Mouse (Mus musculus) forebrain, embryonic 10.5 days (tissue): ENCODE measurements at regions not wholly inside any gene's neighbourhood (a gene's known extent, or its start where the extent isn't known, plus 50 kb on each side); places are given as distances from the start of the nearest gene placed in this dataset.

Source experiments
- DNase-seq: peaks from one replicate; pipeline ENCODE4 v3.0.0-alpha.2; 2017; ENCODE audit warnings: low spot score; ENCODE audit errors: extremely low spot score
- H3K27ac ChIP-seq: fragments of 300-500 bp; sonication (generic); 2 replicates; pipeline ENCODE4 v1.5.1; 2016; ENCODE audit warnings: mild to moderate bottlenecking
- H3K27me3 ChIP-seq: fragments of 300-500 bp; sonication (generic); 2 replicates; pipeline ENCODE4 v1.6.1; 2016; ENCODE audit warnings: mild to moderate bottlenecking; ENCODE audit not compliant: poor library complexity, severe bottlenecking
- H3K36me3 ChIP-seq: fragments of 300-500 bp; sonication (generic); replicated peaks from 2 replicates; pipeline ENCODE4 v1.6.1; 2016; ENCODE audit warnings: mild to moderate bottlenecking, moderate library complexity
- H3K4me1 ChIP-seq: fragments of 300-500 bp; sonication (generic); 2 replicates; pipeline ENCODE4 v1.6.1; 2016
- H3K4me3 ChIP-seq: fragments of 300-500 bp; sonication (generic); 2 replicates; pipeline ENCODE4 v1.5.1; 2016; ENCODE audit warnings: mild to moderate bottlenecking, moderate library complexity
- H3K9me3 ChIP-seq: fragments of 300-500 bp; sonication (generic); 2 replicates; pipeline ENCODE4 v1.6.1; 2016; ENCODE audit warnings: mild to moderate bottlenecking, moderate library complexity
- WGBS: fragments of 180-500 bp; shearing (Covaris S2); methylation state at CpG from one replicate; pipeline ENCODE4 v1.1.7; 2016; 5-methylcytosine and 5-hydroxymethylcytosine counted together

DNA sequence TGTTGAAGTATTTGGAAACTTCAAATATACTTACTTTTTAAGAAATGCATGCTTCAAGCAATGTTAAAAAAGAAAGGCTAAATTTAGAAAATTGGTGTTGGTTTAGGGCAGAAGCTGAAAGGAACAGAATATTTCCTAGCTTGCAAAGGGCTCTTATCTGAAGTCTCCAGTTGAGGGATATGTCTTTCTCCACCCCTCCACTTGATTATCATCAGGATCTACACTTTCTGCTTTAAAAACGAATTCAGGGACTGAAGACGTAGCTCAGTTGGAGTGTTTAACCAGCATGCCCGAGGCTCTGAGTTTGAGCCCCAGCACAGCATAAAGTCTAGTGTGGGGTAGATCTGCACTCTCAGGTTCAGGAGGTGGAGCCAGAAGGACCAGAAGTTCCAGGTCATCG, 144.9 kb upstream of the Syt6 start:
- no peaks in the 10 kb centered on the region for H3K36me3 ChIP-seq
- no peaks in the 10 kb centered on the region for H3K27me3 ChIP-seq
- 83% methylated on average over 4 of the region's 4 CpGs for WGBS
- no peaks in the 10 kb centered on the region for H3K9me3 ChIP-seq
- no peak for DNase-seq
- H3K4me1 ChIP-seq, result no peaks in the 10 kb centered on the region
- no peak overlapping the region for H3K4me3 ChIP-seq
- no peak overlapping the region for H3K27ac ChIP-seq

DNA sequence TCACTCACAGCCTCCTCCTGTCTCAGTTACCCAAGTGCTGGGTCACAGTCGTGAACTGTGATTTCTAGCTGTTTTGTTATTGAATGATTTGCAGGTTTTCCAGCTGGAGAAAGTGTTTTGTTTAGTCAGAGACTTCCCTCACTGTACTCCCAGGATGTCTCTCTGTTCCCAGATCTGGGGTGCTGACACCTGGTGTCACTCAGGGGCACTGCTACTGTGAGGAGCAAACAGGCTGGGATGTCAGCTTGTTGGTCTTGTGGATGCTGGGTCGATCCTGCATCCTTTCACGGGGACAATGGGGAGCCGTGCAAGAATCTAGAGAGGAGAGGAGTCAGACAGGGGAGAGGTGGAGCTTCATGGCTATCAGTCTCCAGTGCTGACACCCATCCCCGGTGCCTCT, 142.8 kb upstream of the Syt6 start:
- DNase-seq, result no peak
- WGBS, result 47% methylated on average over 5 of the region's 5 CpGs
- Histone ChIP-seq H3K9me3 (no peaks in the 10 kb centered on the region), H3K27ac (no peak overlapping the region), H3K4me1 (no peaks in the 10 kb centered on the region), H3K27me3 (no peaks in the 10 kb centered on the region), H3K36me3 (no peaks in the 10 kb centered on the region), H3K4me3 (no peak overlapping the region)

DNA sequence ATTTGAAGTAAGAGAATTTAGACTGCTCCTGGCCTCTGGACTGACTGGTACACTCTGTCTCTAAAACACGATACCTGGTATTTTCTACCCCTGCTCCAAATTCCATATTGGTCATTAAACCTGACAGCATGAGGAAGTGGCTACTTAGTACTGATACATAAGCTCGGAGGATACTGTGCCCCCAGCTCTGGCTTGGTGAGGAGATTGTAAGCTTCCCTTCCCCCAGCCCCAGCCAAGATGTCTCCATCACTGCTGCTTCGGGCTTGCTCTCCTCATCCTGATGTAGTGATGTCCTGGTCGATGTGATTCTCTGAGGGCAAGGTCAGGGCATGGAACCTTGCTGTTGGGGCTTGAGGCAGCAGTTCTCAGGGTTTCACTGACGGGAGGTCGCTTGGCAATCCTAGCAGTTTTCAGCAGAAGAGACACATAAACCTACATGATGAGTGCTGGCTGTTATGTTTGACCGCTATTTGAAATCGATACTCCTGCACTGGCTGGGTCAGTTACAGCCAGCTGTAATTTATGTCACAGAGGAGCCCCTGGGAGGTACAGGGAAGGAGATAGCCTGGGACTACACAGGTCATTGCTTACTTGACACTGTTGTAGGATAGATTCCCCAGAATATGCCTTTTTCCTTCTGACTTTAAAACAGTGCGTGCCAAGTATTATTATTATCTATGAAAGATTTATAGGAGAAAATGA, 138.0 kb upstream of the Syt6 start:
- WGBS, result 83% methylated on average over 9 of the region's 9 CpGs
- no peak for DNase-seq
- H3K36me3 ChIP-seq, result no peaks in the 10 kb centered on the region
- H3K27me3 ChIP-seq, result no peaks in the 10 kb centered on the region
- H3K4me1 ChIP-seq, result no peaks in the 10 kb centered on the region
- no peaks in the 10 kb centered on the region for H3K9me3 ChIP-seq
- H3K27ac ChIP-seq, result no peak overlapping the region
- H3K4me3 ChIP-seq, result no peak overlapping the region

DNA sequence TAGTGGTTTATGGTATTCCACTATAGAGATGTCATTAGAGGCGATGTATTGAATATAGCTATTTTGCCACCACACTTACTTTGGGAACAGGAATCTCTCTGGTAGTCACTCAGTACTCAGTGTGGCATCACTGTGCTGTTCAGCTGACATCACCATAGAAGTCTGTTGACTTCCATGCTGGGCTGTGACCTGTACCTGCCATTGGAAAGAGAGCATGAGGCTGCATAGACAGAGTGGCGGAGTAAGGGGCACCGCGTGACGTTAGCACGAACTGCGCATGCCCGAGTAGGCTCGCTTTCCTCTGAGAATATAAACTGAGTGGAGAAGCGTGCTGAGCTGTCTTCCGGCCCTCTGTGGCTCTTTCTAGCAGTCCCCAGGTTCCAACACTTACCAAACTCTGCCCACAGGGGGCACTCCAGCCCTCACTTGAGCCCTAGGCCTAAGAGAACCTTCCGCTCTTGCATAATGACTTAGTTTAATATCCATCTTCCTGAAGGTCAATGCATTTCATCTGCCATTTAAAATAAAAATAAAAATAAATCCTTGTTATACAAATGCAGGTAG, 136.2 kb upstream of the Syt6 start:
- Histone ChIP-seq H3K27me3 (no peaks in the 10 kb centered on the region), H3K27ac (no peak overlapping the region), H3K36me3 (no peaks in the 10 kb centered on the region), H3K4me1 (peaks cover 6% of the 10 kb centered on the region; the same call in 1 of the 2 replicates), H3K9me3 (no peaks in the 10 kb centered on the region), H3K4me3 (no peak overlapping the region)
- WGBS, result 50% methylated on average over 12 of the region's 12 CpGs
- DNase-seq, result peak; percentile 50

DNA sequence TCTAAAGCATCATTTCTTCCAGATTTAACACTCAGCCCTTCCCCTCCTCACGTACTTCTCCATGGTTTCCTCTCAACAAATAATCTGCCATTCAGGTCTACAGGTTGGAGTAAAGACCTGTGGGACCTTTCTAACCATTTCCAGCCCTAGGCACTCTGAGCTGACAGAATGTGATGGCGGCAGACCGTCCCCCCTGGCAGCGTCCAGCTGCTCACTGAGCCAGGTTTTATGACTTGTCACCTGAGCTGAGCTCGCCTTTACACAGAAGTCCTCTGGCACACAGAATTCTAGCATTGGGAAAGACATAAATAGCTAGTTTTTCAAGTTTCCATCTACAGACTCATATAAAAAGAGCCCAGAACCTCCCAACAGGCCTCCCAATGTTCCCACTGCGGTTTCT, 131.8 kb upstream of the Syt6 start:
- Histone ChIP-seq H3K4me3 (no peak overlapping the region), H3K4me1 (peaks cover 6% of the 10 kb centered on the region; the same call in 1 of the 2 replicates), H3K36me3 (no peaks in the 10 kb centered on the region), H3K27ac (no peak overlapping the region), H3K27me3 (no peaks in the 10 kb centered on the region), H3K9me3 (no peaks in the 10 kb centered on the region)
- DNase-seq, result no peak
- WGBS, result 82% methylated on average over 6 of the region's 6 CpGs

DNA sequence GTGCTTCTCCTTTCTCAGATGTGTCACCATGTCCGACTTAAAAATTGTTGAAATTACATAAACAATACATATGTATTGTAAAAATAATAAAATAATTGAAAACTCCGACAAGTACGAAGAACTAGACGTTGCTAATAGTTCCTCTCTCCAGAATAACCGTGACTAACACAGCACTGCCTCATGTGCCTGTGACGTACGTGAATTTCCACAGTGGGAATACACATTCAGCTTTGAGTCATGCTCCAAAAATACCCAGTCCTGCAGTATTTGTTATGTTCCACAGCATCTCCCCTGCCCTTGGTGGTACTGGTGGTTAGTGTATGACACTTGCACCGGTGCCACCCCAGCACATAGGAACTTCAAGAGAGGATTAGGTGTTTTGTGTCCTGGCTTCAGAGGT, 129.2 kb upstream of the Syt6 start:
- Histone ChIP-seq H3K36me3 (no peaks in the 10 kb centered on the region), H3K9me3 (no peaks in the 10 kb centered on the region), H3K4me1 (peaks cover 6% of the 10 kb centered on the region; the same call in 1 of the 2 replicates), H3K4me3 (no peak overlapping the region), H3K27ac (no peak overlapping the region), H3K27me3 (no peaks in the 10 kb centered on the region)
- 94% methylated on average over 8 of the region's 8 CpGs for WGBS
- no peak for DNase-seq

DNA sequence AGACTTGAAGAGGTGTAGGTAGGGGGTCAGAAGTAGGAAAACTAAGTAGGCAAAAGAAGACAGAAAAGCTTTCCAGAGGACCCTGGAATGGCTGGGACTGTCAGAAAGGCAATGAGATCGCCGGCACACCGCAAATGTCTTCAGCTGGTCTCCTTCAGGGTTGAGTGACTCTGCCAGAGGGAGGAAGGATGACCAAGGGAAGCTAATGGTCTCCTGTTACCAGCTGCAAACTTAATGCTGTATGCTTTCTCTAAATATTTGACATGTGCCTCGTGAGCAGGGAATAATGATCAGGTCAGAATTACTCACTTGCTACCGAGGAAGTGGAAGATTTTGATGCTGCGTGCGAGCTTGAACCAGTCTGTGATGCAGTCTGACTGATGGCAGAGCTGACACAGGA, 125.2 kb upstream of the Syt6 start:
- H3K27ac ChIP-seq, result no peak overlapping the region
- no peaks in the 10 kb centered on the region for H3K36me3 ChIP-seq
- H3K9me3 ChIP-seq, result no peaks in the 10 kb centered on the region
- no peaks in the 10 kb centered on the region for H3K27me3 ChIP-seq
- WGBS, result 72% methylated on average over 7 of the region's 7 CpGs
- no peak overlapping the region for H3K4me3 ChIP-seq
- DNase-seq, result no peak
- no peaks in the 10 kb centered on the region for H3K4me1 ChIP-seq

DNA sequence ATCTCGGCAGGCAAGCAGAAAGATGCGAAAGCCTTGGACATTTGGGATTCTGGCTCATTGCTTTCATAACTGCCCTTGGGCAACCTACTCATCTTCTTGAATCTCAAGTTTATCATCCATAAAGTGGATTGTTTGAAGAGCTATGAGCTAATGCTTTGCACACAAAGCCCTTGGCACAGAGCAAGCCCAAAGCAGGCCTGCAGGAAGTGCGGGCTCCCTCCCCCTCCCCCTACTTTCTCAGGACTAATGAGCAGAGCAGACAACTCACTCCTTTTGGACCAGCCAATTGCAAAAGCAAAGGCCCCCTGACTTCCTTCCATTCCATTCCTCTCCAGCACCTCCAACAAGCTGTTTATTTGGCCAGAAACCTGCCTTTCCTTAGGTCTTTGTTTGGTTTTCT, 123.1 kb upstream of the Syt6 start:
- no peaks in the 10 kb centered on the region for H3K4me1 ChIP-seq
- no peaks in the 10 kb centered on the region for H3K9me3 ChIP-seq
- 88% methylated on average over 3 of the region's 3 CpGs for WGBS
- H3K27me3 ChIP-seq, result no peaks in the 10 kb centered on the region
- H3K36me3 ChIP-seq, result no peaks in the 10 kb centered on the region
- DNase-seq, result no peak
- no peak overlapping the region for H3K4me3 ChIP-seq
- H3K27ac ChIP-seq, result no peak overlapping the region

DNA sequence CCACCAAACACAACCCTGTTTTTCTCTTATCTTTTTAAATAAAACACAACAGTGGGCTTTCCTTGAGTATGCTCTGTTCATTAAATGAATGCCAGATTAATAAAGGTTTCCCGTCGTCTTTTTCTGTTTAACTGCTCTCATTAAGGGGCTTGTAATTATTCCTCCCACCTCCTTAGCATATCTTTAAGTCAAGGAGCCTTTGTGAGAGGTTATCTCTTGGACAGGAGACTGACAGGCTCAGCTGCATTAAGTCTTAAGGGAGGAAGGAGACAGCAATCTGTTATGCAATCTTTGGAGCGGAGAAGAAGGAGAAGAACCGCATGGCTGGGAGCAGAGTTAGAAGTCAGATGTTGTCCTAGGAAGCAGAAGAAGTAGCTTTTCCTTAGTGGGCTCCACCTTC, 111.3 kb upstream of the Syt6 start:
- Histone ChIP-seq H3K9me3 (no peaks in the 10 kb centered on the region), H3K4me1 (peaks cover 34% of the 10 kb centered on the region), H3K27ac (no peak overlapping the region), H3K4me3 (no peak overlapping the region), H3K27me3 (no peaks in the 10 kb centered on the region), H3K36me3 (no peaks in the 10 kb centered on the region)
- DNase-seq, result no peak
- 62% methylated on average over 4 of the region's 4 CpGs for WGBS

DNA sequence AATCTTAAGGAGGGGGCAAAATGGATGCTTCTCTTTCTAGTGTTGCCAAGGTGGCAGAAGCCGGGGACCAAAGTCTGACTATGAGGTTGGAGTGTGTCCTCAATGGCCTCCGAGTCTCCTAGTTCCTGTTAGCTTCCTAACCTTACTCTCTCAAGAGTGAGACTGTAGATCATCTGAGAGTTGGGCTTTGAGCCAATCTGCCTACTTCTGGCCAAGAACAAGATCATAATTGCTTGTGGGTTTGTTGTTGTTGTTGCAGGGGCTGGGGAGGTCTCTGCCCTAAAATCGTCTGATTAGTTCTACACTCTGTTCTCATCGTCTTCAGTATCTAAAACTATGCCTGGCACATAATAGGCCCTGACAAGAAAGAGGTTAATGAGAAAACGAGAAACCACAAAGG, 110.8 kb upstream of the Syt6 start:
- Histone ChIP-seq H3K27ac (no peak overlapping the region), H3K36me3 (no peaks in the 10 kb centered on the region), H3K9me3 (no peaks in the 10 kb centered on the region), H3K4me1 (peaks cover 34% of the 10 kb centered on the region), H3K27me3 (no peaks in the 10 kb centered on the region), H3K4me3 (no peak overlapping the region)
- no peak for DNase-seq
- 68% methylated on average over 5 of the region's 5 CpGs for WGBS

DNA sequence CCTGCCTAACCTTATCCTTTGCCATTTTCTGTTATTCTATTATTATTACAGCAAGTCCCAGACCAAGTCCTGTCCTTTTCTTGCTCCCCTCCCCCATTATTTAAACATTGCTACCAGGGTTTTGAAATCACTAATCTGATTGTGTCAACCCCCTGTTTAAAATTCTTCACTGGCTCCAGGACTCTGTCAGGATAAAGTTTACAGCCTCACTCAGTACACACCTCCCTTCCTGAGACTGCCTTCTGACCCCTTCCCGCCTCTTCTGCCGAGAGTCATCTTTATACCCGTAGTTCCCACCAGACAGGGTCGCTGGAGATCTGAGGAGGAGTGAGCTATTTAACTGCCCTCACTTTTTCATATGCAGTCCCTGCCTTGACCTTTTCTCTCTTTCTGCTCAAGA, 110.3 kb upstream of the Syt6 start:
- no peak for DNase-seq
- Histone ChIP-seq H3K4me3 (no peak overlapping the region), H3K4me1 (peaks cover 34% of the 10 kb centered on the region), H3K27me3 (no peaks in the 10 kb centered on the region), H3K27ac (no peak overlapping the region), H3K36me3 (no peaks in the 10 kb centered on the region), H3K9me3 (no peaks in the 10 kb centered on the region)
- 49% methylated on average over 4 of the region's 4 CpGs for WGBS

DNA sequence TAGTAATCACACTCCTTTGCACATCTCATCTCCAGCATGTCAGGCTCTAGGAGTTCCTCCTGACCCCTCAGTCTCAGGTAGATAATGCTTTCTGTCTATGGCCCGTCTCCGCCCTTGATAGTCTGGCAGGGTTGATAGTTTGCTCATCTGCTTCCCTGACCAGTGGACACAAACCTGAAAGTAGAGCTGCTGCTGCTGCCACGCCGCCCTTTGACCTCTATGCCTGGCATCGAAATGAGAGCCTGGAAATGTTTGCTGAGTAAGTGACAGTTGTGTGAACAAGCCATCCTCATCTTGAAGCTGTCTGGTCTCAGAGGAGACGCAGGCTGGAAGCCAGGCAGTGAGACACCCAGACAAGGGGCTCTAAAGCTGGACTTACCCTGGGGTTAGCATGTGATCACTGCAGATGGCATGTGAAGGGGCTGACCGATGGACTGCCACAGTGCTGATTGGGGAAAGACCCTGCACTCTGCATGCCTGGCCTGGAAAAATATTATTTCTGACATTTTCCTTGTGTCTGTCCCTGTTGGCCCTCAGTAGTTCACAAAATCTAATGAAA, 109.8 kb upstream of the Syt6 start:
- Histone ChIP-seq H3K9me3 (no peaks in the 10 kb centered on the region), H3K27ac (no peak overlapping the region), H3K4me3 (no peak overlapping the region), H3K36me3 (no peaks in the 10 kb centered on the region), H3K4me1 (peaks cover 34% of the 10 kb centered on the region), H3K27me3 (no peaks in the 10 kb centered on the region)
- WGBS, result 81% methylated on average over 7 of the region's 7 CpGs
- no peak for DNase-seq

DNA sequence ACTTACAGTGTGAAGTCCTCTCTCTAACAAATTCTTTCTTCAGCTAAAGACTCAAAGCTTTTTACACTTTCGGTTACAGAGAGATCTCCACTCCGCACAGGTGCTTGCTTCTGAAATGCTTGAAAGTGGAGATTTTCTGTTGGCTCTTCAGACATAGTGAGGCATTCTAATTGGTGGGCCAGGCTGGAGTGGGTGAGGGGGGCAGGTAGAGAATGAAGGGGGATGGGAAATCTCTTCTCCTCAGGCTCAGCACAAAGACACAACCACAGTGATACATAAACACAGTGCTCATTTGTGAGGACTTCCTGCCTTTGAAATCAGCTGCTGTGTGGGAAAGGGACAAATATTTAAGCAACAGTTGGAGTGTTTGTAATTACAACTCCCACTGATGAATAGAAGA, 109.1 kb upstream of the Syt6 start:
- no peak overlapping the region for H3K27ac ChIP-seq
- H3K4me1 ChIP-seq, result peaks cover 34% of the 10 kb centered on the region
- DNase-seq, result no peak
- H3K36me3 ChIP-seq, result no peaks in the 10 kb centered on the region
- H3K27me3 ChIP-seq, result no peaks in the 10 kb centered on the region
- 72% methylated on average over 2 of the region's 2 CpGs for WGBS
- H3K9me3 ChIP-seq, result no peaks in the 10 kb centered on the region
- no peak overlapping the region for H3K4me3 ChIP-seq
